Mouse (Mus musculus): ENCODE results near the gene Nfatc4. TPM values are rescaled to one million over a fixed set of nuclear protein-coding genes. Genes with fewer than 3 reads are reported as not detected.

Nfatc4 gene
- total and polyA plus RNA-seq, 3 experiments: not detected

DNA sequence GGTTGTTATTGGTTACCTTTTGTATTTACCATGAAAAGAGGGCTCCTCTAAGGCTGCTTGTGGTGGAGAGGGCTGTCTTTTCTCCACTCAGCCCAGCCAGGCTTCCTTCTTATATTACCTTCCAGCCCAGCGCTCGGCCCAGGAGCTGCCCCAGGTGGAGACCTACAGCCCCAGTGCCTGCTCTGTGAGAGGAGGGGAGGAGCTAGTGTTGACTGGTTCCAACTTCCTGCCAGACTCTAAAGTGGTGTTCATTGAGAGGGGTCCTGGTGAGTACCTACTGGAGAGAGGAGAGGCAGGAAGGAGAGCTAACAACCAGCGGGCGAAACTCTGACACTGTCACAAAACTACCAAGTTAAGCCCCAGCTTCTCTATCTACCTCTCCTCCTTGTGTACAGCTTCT, 7.4 kb downstream of the Nfatc4 start:
- in situ Hi-C loops (cut with MboI; ENCODE audit: low pct_ligation_motif_present, low pct_unique_long_range_greater_than_20kb, low sequenced_read_pairs) (no loop called here), dilution Hi-C loops (cut with MboI; ENCODE audit: extremely low pct_ligation_motif_present, extremely low pct_unique_long_range_greater_than_20kb, low sequenced_read_pairs) (no loop called here)
- no peak for DNase-seq (ENCODE audit: extremely low read depth)
- Histone ChIP-seq H3K4me1 (ENCODE audit: control insufficient read depth in 1 of 2, insufficient read depth in 2 of 2) (peaks cover 0 to 7% of the 10 kb centered on the region in 2 experiments; a peak in 2 of 4 replicates), H3K9ac (ENCODE audit: insufficient read depth, low read depth) (no peak overlapping the region), H3K36me3 (replicated peaks in 1 of 2; ENCODE audit: control insufficient read depth in 1 of 2, insufficient read depth in 1 of 2, low read length in 1 of 2) (no peaks in the 10 kb centered on the region), H3K9me3 (replicated peaks; ENCODE audit: low read length) (no peaks in the 10 kb centered on the region), H3K79me2 (replicated peaks; ENCODE audit: control insufficient read depth, extremely low read depth, insufficient read depth, poor library complexity, severe bottlenecking) (no peaks in the 10 kb centered on the region), H3K4me3 (replicated peaks in 1 of 3; ENCODE audit: low read depth in 2 of 3, low read length in 2 of 3, poor library complexity in 1 of 3) (no peak overlapping the region), H3K27ac (ENCODE audit: insufficient read depth, low read depth) (no peak overlapping the region), H3K27me3 (replicated peaks) (peaks cover 22% of the 10 kb centered on the region), H3K4me2 (ENCODE audit: insufficient read depth, low read depth, poor library complexity, severe bottlenecking) (no peak overlapping the region)
- TF ChIP-seq ZNF384 (IDR thresholded peaks at IDR 0.05; ENCODE audit: low read depth, low read length): no peak
- no peak for TF ChIP-seq NRF1 (IDR thresholded peaks at IDR 0.05; ENCODE audit: low read depth, low read length)
- no peak for TF ChIP-seq EP300 (IDR thresholded peaks at IDR 0.05; ENCODE audit: low read length)
- TF ChIP-seq USF1 (IDR thresholded peaks at IDR 0.05; ENCODE audit: low read depth, low read length): no peak

- no peak for TF ChIP-seq TBP (conservative IDR thresholded peaks at IDR 0.05; ENCODE audit: low read depth, low read length)
- TF ChIP-seq USF2 (conservative IDR thresholded peaks at IDR 0.05; ENCODE audit: low read depth, low read length): no peak
- TF ChIP-seq USF1 (IDR thresholded peaks at IDR 0.05; ENCODE audit: low read depth, low read length): no peak
- no peak for TF ChIP-seq POLR2AphosphoS2 (IDR thresholded peaks at IDR 0.05; ENCODE audit: low read depth, low read length)
- TF ChIP-seq JUND (conservative IDR thresholded peaks at IDR 0.05; ENCODE audit: low read depth, low read length): no peak
- no peak for TF ChIP-seq ELF1 (IDR thresholded peaks at IDR 0.05; ENCODE audit: low read depth, low read length)
- Histone ChIP-seq H3K4me3 (replicated peaks in 1 of 3; ENCODE audit: low read depth in 2 of 3, low read length in 2 of 3, poor library complexity in 1 of 3) (no peak overlapping the region), H3K9ac (ENCODE audit: insufficient read depth, low read depth) (no peak overlapping the region), H3K4me1 (ENCODE audit: control insufficient read depth in 1 of 2, insufficient read depth in 2 of 2) (peaks cover 0 to 4% of the 10 kb centered on the region in 2 experiments; a peak in 1 of 4 replicates), H3K27ac (ENCODE audit: insufficient read depth, low read depth) (no peak overlapping the region), H3K9me3 (replicated peaks; ENCODE audit: low read length) (no peaks in the 10 kb centered on the region), H3K27me3 (replicated peaks) (peaks cover 19% of the 10 kb centered on the region), H3K4me2 (ENCODE audit: insufficient read depth, low read depth, poor library complexity, severe bottlenecking) (no peak overlapping the region), H3K79me2 (replicated peaks; ENCODE audit: control insufficient read depth, extremely low read depth, insufficient read depth, poor library complexity, severe bottlenecking) (no peaks in the 10 kb centered on the region), H3K36me3 (replicated peaks in 1 of 2; ENCODE audit: control insufficient read depth in 1 of 2, insufficient read depth in 1 of 2, low read length in 1 of 2) (no peaks in the 10 kb centered on the region)
- in situ Hi-C loops (cut with MboI; ENCODE audit: low pct_ligation_motif_present, low pct_unique_long_range_greater_than_20kb, low sequenced_read_pairs) (no loop called here), dilution Hi-C loops (cut with MboI; ENCODE audit: extremely low pct_ligation_motif_present, extremely low pct_unique_long_range_greater_than_20kb, low sequenced_read_pairs) (no loop called here)
- DNase-seq (ENCODE audit: extremely low read depth): no peak
These were observed 10.2 kb downstream of the Nfatc4 start for GRCm38 (mm10) chr14:55833126-55833525.

- Histone ChIP-seq H3K4me2 (ENCODE audit: insufficient read depth, low read depth, poor library complexity, severe bottlenecking) (no peak overlapping the region), H3K36me3 (replicated peaks in 1 of 2; ENCODE audit: control insufficient read depth in 1 of 2, insufficient read depth in 1 of 2, low read length in 1 of 2) (no peaks in the 10 kb centered on the region), H3K79me2 (replicated peaks; ENCODE audit: control insufficient read depth, extremely low read depth, insufficient read depth, poor library complexity, severe bottlenecking) (no peaks in the 10 kb centered on the region), H3K9ac (ENCODE audit: insufficient read depth, low read depth) (no peak overlapping the region), H3K27me3 (replicated peaks) (peaks cover 10% of the 10 kb centered on the region), H3K4me1 (ENCODE audit: control insufficient read depth in 1 of 2, insufficient read depth in 2 of 2) (no peaks in the 10 kb centered on the region), H3K27ac (ENCODE audit: insufficient read depth, low read depth) (no peak overlapping the region), H3K9me3 (replicated peaks; ENCODE audit: low read length) (no peaks in the 10 kb centered on the region), H3K4me3 (replicated peaks in 1 of 3; ENCODE audit: low read depth in 2 of 3, low read length in 2 of 3, poor library complexity in 1 of 3) (no peak overlapping the region)
- no peak for DNase-seq (ENCODE audit: extremely low read depth)
- TF ChIP-seq CHD2 (IDR thresholded peaks at IDR 0.05; ENCODE audit: low read length) (no peak), HCFC1 (IDR thresholded peaks at IDR 0.05; ENCODE audit: low read depth, low read length) (no peak), GABPA (IDR thresholded peaks at IDR 0.05; ENCODE audit: insufficient replicate concordance, low read depth, low read length) (no peak), USF2 (conservative IDR thresholded peaks at IDR 0.05; ENCODE audit: low read depth, low read length) (no peak), MXI1 (IDR thresholded peaks at IDR 0.05; ENCODE audit: low read depth, low read length) (no peak), ZNF384 (IDR thresholded peaks at IDR 0.05; ENCODE audit: low read depth, low read length) (no peak), SIN3A (IDR thresholded peaks at IDR 0.05; ENCODE audit: low read length) (no peak), ZMIZ1 (IDR thresholded peaks at IDR 0.05; ENCODE audit: low read depth, low read length) (no peak), CTCF (conservative IDR thresholded peaks at IDR 0.05 in 1 of 2, IDR thresholded peaks at IDR 0.05 in 1 of 2; ENCODE audit: low read depth in 2 of 2, low read length in 2 of 2) (no peak), ELF1 (IDR thresholded peaks at IDR 0.05; ENCODE audit: low read depth, low read length) (no peak), JUND (conservative IDR thresholded peaks at IDR 0.05; ENCODE audit: low read depth, low read length) (no peak), KAT2A (IDR thresholded peaks at IDR 0.05; ENCODE audit: insufficient replicate concordance, low read length) (no peak), UBTF (IDR thresholded peaks at IDR 0.05; ENCODE audit: low read depth, low read length) (no peak), MYC (IDR thresholded peaks at IDR 0.05; ENCODE audit: low read depth, low read length) (no peak), NRF1 (IDR thresholded peaks at IDR 0.05; ENCODE audit: low read depth, low read length) (no peak), ZKSCAN1 (IDR thresholded peaks at IDR 0.05; ENCODE audit: borderline replicate concordance, low read depth, low read length) (no peak), RAD21 (IDR thresholded peaks at IDR 0.05; ENCODE audit: low read depth, low read length) (no peak), EP300 (IDR thresholded peaks at IDR 0.05; ENCODE audit: low read length) (no peak), E2F4 (IDR thresholded peaks at IDR 0.05; ENCODE audit: insufficient replicate concordance, low read depth, low read length) (no peak)
- in situ Hi-C loops (cut with MboI; ENCODE audit: low pct_ligation_motif_present, low pct_unique_long_range_greater_than_20kb, low sequenced_read_pairs) (no loop called here), dilution Hi-C loops (cut with MboI; ENCODE audit: extremely low pct_ligation_motif_present, extremely low pct_unique_long_range_greater_than_20kb, low sequenced_read_pairs) (no loop called here)
These were observed 12.0 kb downstream of the Nfatc4 start for GRCm38 (mm10) chr14:55834808-55835533.

Data from CH12.LX (cell line).